In the genomic region with DNA sequence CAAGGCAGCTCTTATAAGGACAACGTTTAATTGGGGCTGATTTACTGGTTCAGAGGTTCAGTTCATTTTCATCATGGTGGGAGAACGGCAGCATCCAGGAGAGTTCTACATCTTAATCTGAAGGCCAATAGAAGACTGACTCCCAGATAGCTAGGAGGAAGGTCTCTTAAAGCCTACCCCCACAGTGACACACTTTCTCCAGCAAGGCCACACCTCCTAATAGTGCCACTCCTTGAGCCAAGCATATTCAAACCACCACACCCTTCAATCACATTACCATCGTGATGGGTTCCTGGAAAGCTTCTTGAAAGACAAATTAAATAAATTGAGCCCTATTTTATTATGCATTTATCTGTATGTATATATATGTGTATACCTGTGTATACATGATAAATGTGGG, we compare ENCODE assay signal across 30 mouse cellular contexts. TPM values are rescaled to one million over a fixed set of nuclear protein-coding genes. Genes with fewer than 3 reads are reported as not detected.
DNase-seq lines count a peak whose midpoint lies in the region; ATAC-seq and TF ChIP-seq lines count a peak whose summit lies in the region.
"Had no signal": no experiment of that assay in that cellular context is flagged by ENCODE, and none has a peak within 500 bp of the region (broad histone marks: within the 10 kb centered on the region; RNA-seq: fewer than 3 reads in every experiment).

No protein-coding gene starts in this region.

- no peak overlapping the region for H3K4me2 ChIP-seq in stomach, postnatal 0 days (replicated peaks; ENCODE audit: low read depth)
- H3K4me2 ChIP-seq: embryonic facial prominence, embryonic 13.5 days; embryonic facial prominence, embryonic 15.5 days; forebrain, embryonic 12.5 days had no signal

- no peak overlapping the region for H3K9ac ChIP-seq in ES-Bruce4 (ENCODE audit: low read depth, poor library complexity, severe bottlenecking)
- H3K9ac ChIP-seq in stomach, postnatal 0 days (ENCODE audit: low read length), result no peak overlapping the region
- H3K9ac ChIP-seq: embryonic facial prominence, embryonic 13.5 days; embryonic facial prominence, embryonic 15.5 days; forebrain, embryonic 12.5 days had no signal

- no peaks in the 10 kb centered on the region for H3K27me3 ChIP-seq in ES-Bruce4 (ENCODE audit: control insufficient read depth, insufficient read depth, low read length, poor library complexity, severe bottlenecking)
- no peaks in the 10 kb centered on the region for H3K27me3 ChIP-seq in stomach, postnatal 0 days (ENCODE audit: control insufficient read depth, insufficient read depth, low read length)
- H3K27me3 ChIP-seq: CH12.LX; embryonic facial prominence, embryonic 13.5 days; embryonic facial prominence, embryonic 15.5 days; forebrain, embryonic 12.5 days; Patski had no signal

- no peaks in the 10 kb centered on the region for H3K4me1 ChIP-seq in ES-Bruce4 (ENCODE audit: control insufficient read depth, insufficient read depth, low read length)
- H3K4me1 ChIP-seq in stomach, postnatal 0 days (replicated peaks; ENCODE audit: control insufficient read depth, insufficient read depth), result no peaks in the 10 kb centered on the region
- H3K4me1 ChIP-seq: embryonic facial prominence, embryonic 13.5 days; embryonic facial prominence, embryonic 15.5 days; forebrain, embryonic 10.5 days had no signal

- peak overlapping the region; percentile 89 for H3K27ac ChIP-seq in ES-Bruce4 (ENCODE audit: insufficient read depth, low read length)
- no peak overlapping the region for H3K27ac ChIP-seq in stomach, postnatal 0 days (replicated peaks)
- H3K27ac ChIP-seq: embryonic facial prominence, embryonic 13.5 days; embryonic facial prominence, embryonic 15.5 days; forebrain, embryonic 10.5 days; forebrain, embryonic 12.5 days had no signal

- DNase-seq in heart, adult 11 months, result peak; percentile 48
- DNase-seq in heart, postnatal 25 days (ENCODE audit: low spot score), result no peak
- DNase-seq in R1 (ENCODE audit: low read depth, low spot score), result peak; percentile 61
- DNase-seq in stomach, postnatal 0 days (ENCODE audit: low spot score), result no peak
- DNase-seq in layer of hippocampus, postnatal 14 days (ENCODE audit: low spot score in 2 of 2), result no peak
- DNase-seq: adrenal gland, adult 8-10 months; adrenal gland, postnatal 14 days; adrenal gland, postnatal 36 days; B cell, adult 2 months; cerebellum, adult 11 months; cerebellum, adult 18-20 months; cerebellum, adult 8-10 months; cerebellum, adult 9-11 months; cerebellum, postnatal 14 days; cerebellum, postnatal 36 days; embryo, embryonic 11 days had no signal

- H3K9me3 ChIP-seq in ES-Bruce4 (replicated peaks; ENCODE audit: control insufficient read depth, insufficient read depth, low read length, poor library complexity, severe bottlenecking), result no peaks in the 10 kb centered on the region
- H3K9me3 ChIP-seq in stomach, postnatal 0 days (ENCODE audit: control insufficient read depth, low read length), result no peaks in the 10 kb centered on the region
- H3K9me3 ChIP-seq: embryonic facial prominence, embryonic 13.5 days; embryonic facial prominence, embryonic 15.5 days; forebrain, embryonic 10.5 days; forebrain, embryonic 12.5 days; G1E had no signal

- TF ChIP-seq POLR2A in ES-Bruce4 (IDR thresholded peaks at IDR 0.05; ENCODE audit: insufficient read depth, low read length), result no peak

- peaks cover 3% of the 10 kb centered on the region; the same call in 1 of the 2 replicates for H3K36me3 ChIP-seq in ES-Bruce4 (ENCODE audit: control insufficient read depth, insufficient read depth, low read length, poor library complexity, severe bottlenecking)
- H3K36me3 ChIP-seq in stomach, postnatal 0 days (ENCODE audit: control insufficient read depth, insufficient read depth, low read length), result no peaks in the 10 kb centered on the region
- H3K36me3 ChIP-seq: forebrain, embryonic 12.5 days; G1E had no signal

- whole genome bisulfite sequencing in stomach, postnatal 0 days, result 77% methylated on average over 3 of the region's 3 CpGs

- TF ChIP-seq CTCF in ES-Bruce4 (IDR thresholded peaks at IDR 0.05; ENCODE audit: low read depth, low read length), result no peak
- no peak for TF ChIP-seq CTCF in stomach, postnatal 0 days (IDR thresholded peaks at IDR 0.05; ENCODE audit: low read depth)

- H3K4me3 ChIP-seq in ES-Bruce4 (ENCODE audit: low read depth, low read length), result no peak overlapping the region
- no peak overlapping the region for H3K4me3 ChIP-seq in stomach, postnatal 0 days (ENCODE audit: low read depth, low read length)
- H3K4me3 ChIP-seq: embryonic facial prominence, embryonic 13.5 days; embryonic facial prominence, embryonic 15.5 days; erythroblast, embryonic 14.5 days; forebrain, embryonic 10.5 days; forebrain, embryonic 12.5 days had no signal

- TF ChIP-seq EP300 in ES-Bruce4 (IDR thresholded peaks at IDR 0.05; ENCODE audit: insufficient read depth, low read depth, low read length), result no peak
- no peak for TF ChIP-seq EP300 in stomach, postnatal 0 days (optimal IDR thresholded peaks at IDR 0.05)

- 0 out of 2 replicates have a peak, but pooled peaks have one; percentile 32 for ATAC-seq in stomach, postnatal 0 days (ENCODE audit: low FRiP score, low TSS enrichment)
- no peak for ATAC-seq in cerebellum, adult (ENCODE audit: insufficient number of reproducible peaks, low FRiP score, low TSS enrichment)
- ATAC-seq: activated CD4-positive, CD25-positive, alpha-beta regulatory T cell, adult 4 months; CD4-positive, CD25-positive, alpha-beta regulatory T cell, adult 4 months; forebrain, embryonic 14.5 days; Patski had no signal

- intact Hi-C loops in heart, postnatal 25 days (cut with DNase I), result no loop called here

RNA-seq across cellular contexts. Expression of a gene that starts 55.8 kb away (rescaled TPM):
- total RNA-seq in heart, postnatal 25 days (2021), result 1 to 10 TPM; 3.8 to 4.7 TPM
- polyA plus RNA-seq in ES-Bruce4 (2011; ENCODE audit: insufficient read depth, insufficient read length, low read depth, missing spikeins), result 19.7 and 20.4 TPM in 2 replicates
- 16.6 and 18.6 TPM in 2 replicates for polyA plus RNA-seq in stomach, postnatal 0 days (2015; fragmentation: Nextera tagmentation; extraction: Ambion mirVana)
- total RNA-seq in layer of hippocampus, postnatal 14 days (2021), result 1 to 10 TPM; 8.2 to 8.4 TPM
- total RNA-seq: common myeloid progenitor, adult 5-6 weeks had no signal
- polyA plus RNA-seq: CD4-positive, CD25-positive, alpha-beta regulatory T cell, adult 4 months; G1E had no signal

Comparison
In these comparisons a context has a peak if more than half of its experiments do, and no peak if none do; other contexts are left out.
1. DNase-seq: peak in heart, adult 11 months (single experiment) and R1 (single experiment); none in heart, postnatal 25 days (single experiment), stomach, postnatal 0 days (single experiment) and layer of hippocampus, postnatal 14 days (0 of 2).